ENCODE assay signal across 9 mouse cellular contexts in genomic region chr10:39266482-39266881, GRCm38 (mm10).
DNase-seq lines count a peak whose midpoint lies in the region; ATAC-seq and TF ChIP-seq lines count a peak whose summit lies in the region.
"Had no signal": no experiment of that assay in that cellular context is flagged by ENCODE, and none has a peak within 500 bp of the region (broad histone marks: within the 10 kb centered on the region; RNA-seq: fewer than 3 reads in every experiment).

No protein-coding gene starts in this region.

- peak; percentile 75 for DNase-seq in MN1 (ENCODE audit: low spot score)
- DNase-seq in brain, embryonic 14.5 days (ENCODE audit: low read depth), result peak; percentile 97
- DNase-seq in heart, postnatal 36 days, result peak; percentile 75 to 78
- peak; percentile 52 to 77 for DNase-seq in layer of hippocampus, adult 2 months (ENCODE audit: low spot score in 2 of 2)
- DNase-seq in lung, postnatal 0 days (ENCODE audit: low spot score), result peak; percentile 93
- DNase-seq in retina, postnatal 7 days (ENCODE audit: low read depth, low spot score), result peak; percentile 14
- no peak for DNase-seq in c-Kit-positive CD71-positive TER-119-positive erythroid progenitor cells, embryonic 14.5 days (ENCODE audit: low spot score)

- no peak for TF ChIP-seq POLR2A in brain, embryonic 14.5 days (IDR thresholded peaks at IDR 0.05; ENCODE audit: borderline replicate concordance, extremely low read depth, insufficient read depth, insufficient read length, poor library complexity, severe bottlenecking)

- H3K9ac ChIP-seq in lung, postnatal 0 days (replicated peaks; ENCODE audit: low read depth), result no peak overlapping the region

- 0 out of 2 replicates have a peak overlapping the region, but pooled peaks have one; percentile 14 for H3K4me2 ChIP-seq in lung, postnatal 0 days (replicated peaks; ENCODE audit: low read depth, low read length)

- TF ChIP-seq CTCF in brain, embryonic 14.5 days (IDR thresholded peaks at IDR 0.05; ENCODE audit: borderline replicate concordance, extremely low read depth, insufficient read depth, insufficient read length), result no peak
- no peak for TF ChIP-seq CTCF in layer of hippocampus, adult 2 months (conservative IDR thresholded peaks at IDR 0.05)
- no peak for TF ChIP-seq CTCF in lung, postnatal 0 days (IDR thresholded peaks at IDR 0.05)

- intact Hi-C loops in heart, postnatal 36 days (cut with DNase I), result loop anchor here (2.0 kb wide), 1 partner anchor 104 kb away; no protein-coding TSS in a partner anchor

- ATAC-seq in frontal cortex, adult (ENCODE audit: low TSS enrichment), result peak; percentile 64; the same call in 1 of the 2 replicates
- ATAC-seq in lung, postnatal 0 days, result peak; percentile 79

- no peaks in the 10 kb centered on the region for H3K36me3 ChIP-seq in lung, postnatal 0 days (ENCODE audit: insufficient read depth, low read length)

- H3K9me3 ChIP-seq in lung, postnatal 0 days (ENCODE audit: low read length), result no peaks in the 10 kb centered on the region

- H3K27ac ChIP-seq in layer of hippocampus, adult 2 months, result peak overlapping the region; percentile 60
- H3K27ac ChIP-seq in lung, postnatal 0 days (ENCODE audit: low read length), result peak overlapping the region; percentile 54; the same call in 1 of the 2 replicates

- peak; percentile 65 for TF ChIP-seq EP300 in lung, postnatal 0 days (IDR thresholded peaks at IDR 0.05)

- H3K27me3 ChIP-seq in lung, postnatal 0 days (replicated peaks; ENCODE audit: insufficient read depth, low read length), result no peaks in the 10 kb centered on the region

- 11% methylated on average over 5 of the region's 5 CpGs for WGBS in lung, postnatal 0 days

- H3K4me1 ChIP-seq in lung, postnatal 0 days (ENCODE audit: insufficient read depth, low read depth, low read length), result peaks cover 4% of the 10 kb centered on the region; the same call in 1 of the 2 replicates

- no peak overlapping the region for H3K4me3 ChIP-seq in layer of hippocampus, adult 2 months
- no peak overlapping the region for H3K4me3 ChIP-seq in lung, postnatal 0 days (ENCODE audit: low read depth, low read length)
- H3K4me3 ChIP-seq: erythroblast, embryonic 14.5 days had no signal
